Mouse (Mus musculus): Measurements from ENCODE around the gene Olfr45.
"Not testable (repeated sequence)": the region's sequence is repeated elsewhere in the genome, so short reads cannot be mapped to it uniquely, and the experiment has no call there.

Olfr45 gene

DNA sequence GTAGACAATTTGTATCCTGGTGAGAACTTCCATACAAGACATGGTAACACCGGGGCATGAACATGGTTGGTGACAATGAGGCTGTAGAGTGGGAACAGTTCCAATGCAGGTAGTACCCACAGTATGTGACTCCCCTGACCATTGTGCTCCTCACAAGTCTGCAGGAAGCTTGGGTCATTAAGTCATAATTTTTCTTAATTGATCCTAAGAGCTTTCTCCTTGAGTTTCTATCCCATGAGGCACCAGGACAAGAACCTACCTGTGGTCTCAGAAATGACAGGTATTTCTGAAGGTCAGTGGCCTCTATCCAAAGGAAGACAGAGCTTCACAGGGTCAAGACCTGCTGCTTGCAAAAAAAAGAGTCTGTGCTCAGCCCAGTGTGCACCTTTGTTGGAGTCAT is at the start of gene Olfr45:
Olfr45 (plus strand) TSS at position 301 of the 400 bp plus-strand sequence.
- no peak for DNase-seq (ENCODE audit: low spot score)

DNA sequence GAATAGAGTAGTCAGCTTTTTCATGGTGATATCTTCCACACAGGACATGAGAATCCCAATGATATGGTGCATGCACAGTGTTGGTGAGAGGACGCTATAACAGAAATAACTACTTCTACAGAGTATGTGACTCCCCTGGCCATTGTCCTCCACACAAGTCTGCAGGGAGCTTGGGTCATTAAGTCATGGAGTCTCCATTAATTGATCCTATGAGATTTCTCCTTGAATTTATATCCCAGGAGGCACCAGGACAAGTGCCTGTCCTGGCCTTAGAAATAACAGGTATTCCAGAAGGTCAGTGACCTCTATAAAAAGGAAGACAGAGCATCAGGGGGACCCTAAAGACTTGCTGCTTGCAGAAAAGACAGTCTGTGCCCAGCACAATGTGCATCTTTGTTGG is 35.6 kb upstream of the Olfr45 start, which contains the start of gene Olfr53:
Olfr53 (plus strand) TSS at position 301 of the 400 bp plus-strand sequence.
- DNase-seq (ENCODE audit: low spot score): no peak

DNA sequence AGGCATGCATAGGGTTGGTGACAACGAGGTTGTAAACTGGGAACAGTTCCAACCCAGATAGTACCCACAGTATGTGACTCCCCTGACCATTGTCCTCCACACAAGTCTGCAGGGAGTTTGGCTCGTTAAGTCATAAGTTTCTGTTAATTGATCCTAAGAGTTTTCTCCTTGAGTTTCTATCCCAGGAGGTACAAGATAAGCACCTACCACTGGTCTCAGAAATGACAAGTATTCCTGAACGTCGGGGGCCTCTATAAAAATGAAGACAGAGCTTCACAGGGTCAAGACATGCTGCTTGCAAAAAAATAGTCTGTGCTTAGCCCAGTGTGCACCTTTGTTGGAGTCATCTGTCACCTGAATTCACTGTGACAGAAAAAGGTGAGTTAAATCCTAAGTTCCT is 22.1 kb upstream of the Olfr45 start, which contains the start of gene Olfr539:
Olfr539 (plus strand) TSS at position 301 of the 400 bp plus-strand sequence.
- DNase-seq (ENCODE audit: low spot score): no peak

DNA sequence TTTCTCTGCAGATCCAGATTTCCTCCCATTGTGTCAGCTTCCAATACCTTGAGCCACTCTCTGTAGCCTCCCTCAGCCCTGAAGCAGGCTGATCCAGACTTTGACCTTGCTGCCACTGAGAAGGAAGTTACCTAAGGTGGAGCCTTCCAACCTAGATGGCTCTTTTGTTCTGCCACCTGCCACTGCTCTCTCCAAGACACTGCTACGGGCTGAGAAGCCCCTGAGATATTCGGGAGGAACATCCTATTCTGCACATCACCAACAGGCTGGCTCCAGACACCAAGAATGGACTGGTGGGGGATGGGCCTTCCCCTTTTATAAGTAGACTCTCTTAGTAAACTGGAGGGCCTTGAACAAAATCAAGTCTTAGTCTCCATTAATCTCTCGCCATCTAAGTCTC is 11.1 kb upstream of the Olfr45 start:
- DNase-seq (ENCODE audit: low spot score): not testable (repeated sequence)

DNA sequence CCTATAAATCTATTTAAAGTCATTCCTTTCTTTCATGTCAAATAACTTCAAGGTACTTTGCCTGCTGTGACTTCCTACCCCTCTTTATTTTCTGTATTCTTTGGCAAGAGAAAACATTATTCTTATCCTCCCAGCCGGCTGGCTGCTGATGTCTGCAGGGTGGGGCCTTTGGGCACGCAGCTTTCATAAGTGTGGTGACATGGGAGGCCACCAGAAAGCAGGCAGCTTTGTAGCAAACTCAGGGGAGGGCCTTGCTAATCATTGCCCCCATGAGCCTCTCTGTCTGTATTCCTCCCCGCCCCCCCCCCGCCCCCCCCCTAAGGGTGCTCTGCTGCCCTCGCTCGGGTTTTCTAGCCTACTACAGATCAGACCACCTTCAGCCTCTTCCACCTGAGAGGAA is 5.9 kb upstream of the Olfr45 start:
- DNase-seq (ENCODE audit: low spot score): no peak

DNA sequence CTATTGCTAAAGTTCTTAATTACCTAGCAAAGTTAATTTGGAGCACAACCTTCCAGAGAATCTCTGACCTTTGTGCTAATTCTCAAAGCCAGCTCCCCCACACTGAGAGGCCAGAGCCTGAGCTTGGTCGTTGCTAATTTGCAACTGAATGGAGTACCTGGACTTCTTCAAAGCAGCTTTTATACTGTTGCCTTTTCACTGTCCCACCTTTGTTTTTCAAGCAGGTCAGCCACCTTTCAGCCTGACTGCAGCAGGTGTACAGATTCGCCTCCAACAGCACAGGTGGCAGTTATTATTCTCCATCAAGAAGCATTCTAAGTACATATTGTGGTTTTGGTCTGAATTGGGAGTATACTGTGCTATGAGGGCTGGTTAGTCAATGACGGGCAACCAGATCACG is 2.2 kb upstream of the Olfr45 start:
- DNase-seq (ENCODE audit: low spot score): not testable (repeated sequence)

DNA sequence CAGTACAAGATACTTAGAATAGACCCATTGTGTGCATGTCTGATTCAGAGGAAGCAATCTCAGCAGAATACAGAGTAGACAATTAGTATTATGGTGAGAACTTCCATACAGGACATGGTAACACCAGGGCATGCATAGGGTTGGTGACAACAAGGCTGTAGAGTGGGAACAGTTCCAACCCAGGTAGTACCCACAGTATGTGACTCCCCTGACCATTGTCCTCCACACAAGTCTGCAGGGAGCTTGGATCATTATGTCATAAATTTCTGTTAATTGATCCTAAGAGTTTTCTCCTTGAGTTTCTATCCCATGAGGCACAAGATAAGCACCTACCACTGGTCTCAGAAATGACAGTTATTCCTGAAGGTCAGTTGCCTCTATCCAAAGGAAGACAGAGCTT is 15.2 kb downstream of the Olfr45 start, which contains the start of gene Olfr541:
Olfr541 (plus strand) TSS at position 301 of the 400 bp plus-strand sequence.
- no peak for DNase-seq (ENCODE audit: low spot score)

DNA sequence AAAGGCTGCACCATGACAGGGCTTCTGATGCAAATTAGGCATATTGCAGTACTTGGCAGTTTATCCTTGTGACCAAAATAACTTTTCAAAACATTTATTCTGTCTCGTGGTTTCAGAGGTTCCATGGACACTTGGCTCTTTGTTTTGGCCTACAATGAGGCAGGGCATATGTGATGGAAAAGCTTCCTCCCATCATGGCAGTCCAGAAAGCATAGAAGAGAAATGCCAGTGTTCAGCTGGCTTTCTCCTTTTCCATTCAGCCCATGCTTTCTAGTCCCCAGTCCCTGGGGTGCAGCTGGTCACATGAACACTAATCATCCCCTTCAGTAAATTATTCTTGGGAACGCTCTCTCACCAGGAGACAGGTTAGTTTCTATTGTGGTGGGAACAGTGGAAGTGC is 24.6 kb downstream of the Olfr45 start:
- DNase-seq (ENCODE audit: low spot score): no peak

DNA sequence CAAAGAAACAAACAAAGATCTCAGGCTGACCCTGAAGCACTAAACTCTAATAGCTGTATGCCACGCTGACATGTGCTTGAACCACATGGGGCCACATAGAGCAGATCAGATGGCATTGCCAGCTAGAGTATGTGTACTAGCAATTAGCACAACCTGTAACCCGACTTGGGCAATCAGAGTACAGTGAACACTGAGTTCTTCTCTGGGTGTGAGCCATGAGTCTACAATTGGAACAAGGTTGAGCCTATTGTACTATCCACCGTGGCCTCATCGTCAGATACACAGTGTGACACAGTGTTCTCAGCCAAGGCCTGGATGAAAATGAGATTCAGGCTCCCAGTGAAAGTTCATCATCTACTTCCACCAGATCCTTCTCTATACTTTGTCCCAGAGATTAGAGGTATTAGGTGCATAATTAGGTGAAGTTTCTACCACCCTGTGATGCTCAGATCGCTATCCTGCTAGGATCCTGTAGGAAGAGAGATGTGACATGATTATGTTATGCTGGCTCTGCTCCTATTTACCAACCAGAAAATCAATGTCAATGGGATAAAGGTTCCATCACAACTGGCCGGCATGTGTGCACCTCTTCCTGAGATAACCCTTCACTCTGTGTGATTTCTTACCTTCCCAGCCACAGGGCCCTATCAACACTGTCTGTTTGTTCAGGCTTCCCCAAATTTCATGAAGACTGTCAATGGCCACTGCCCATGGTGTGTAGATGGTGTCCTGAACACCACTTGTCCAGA is 26.0 kb downstream of the Olfr45 start:
- DNase-seq (ENCODE audit: low spot score): peak; percentile 14

DNA sequence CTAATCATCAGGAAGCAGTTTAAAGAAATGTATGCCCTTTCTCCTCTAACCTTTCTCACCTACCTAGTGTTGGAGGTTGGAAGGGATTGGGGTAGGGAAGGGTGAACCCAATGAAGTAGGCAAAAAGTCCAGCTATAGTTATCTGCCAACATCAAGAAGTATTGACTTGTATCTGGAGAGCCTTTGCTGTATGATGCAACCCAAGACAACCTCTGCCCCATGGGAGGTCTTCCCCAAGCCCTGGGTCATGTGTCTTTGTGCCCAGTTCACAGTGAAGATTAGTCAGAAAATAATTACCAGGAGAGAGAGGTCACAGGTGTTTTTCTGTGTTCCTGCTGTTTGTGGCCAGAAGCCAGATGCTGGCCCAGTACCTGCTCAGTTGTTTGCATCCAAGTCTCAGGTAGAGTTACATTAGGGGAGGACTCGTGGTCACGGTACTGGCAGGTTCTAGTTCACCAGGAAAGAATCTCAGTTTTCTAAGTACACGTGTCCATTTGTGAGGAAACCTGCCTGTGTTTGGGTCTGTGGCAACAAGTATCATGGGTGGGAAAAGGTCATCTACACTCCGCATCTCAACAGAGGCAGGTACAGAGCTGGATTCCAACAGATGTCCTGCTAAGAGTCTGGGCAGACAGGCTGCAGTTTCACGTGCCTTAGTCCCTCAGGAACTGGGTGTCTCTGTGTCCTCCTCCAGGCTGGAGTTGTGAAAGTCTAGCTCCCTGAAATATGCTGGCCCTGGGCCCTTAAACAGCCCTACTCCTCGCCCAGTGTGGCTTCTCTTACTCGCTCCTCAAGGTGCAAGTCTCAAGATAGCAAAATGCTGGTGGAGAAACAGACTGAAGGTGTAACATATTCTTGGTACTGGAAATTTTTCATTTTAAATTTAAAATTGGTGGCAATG is 35.7 kb downstream of the Olfr45 start:
- no peak for DNase-seq (ENCODE audit: low spot score)

DNA sequence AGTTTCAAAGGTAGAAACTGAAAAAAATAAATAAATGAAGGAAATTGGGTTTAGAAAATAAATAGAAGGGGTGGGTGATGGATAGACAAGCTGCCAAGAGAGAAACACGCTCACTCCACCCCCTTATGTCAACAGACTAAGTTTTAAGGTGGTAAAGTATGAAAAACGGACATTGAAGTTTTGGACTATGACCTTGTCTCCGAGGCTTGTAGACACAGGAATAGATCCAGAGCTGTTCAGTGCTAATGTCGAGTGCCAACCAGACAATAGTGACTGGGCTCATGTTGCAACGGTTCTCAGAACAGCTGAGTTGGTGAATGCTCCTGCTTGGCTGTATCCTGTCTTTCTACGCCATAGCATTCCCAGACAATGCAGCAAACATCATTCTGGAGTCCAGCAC is 39.3 kb downstream of the Olfr45 start:
- no peak for DNase-seq (ENCODE audit: low spot score)

DNA sequence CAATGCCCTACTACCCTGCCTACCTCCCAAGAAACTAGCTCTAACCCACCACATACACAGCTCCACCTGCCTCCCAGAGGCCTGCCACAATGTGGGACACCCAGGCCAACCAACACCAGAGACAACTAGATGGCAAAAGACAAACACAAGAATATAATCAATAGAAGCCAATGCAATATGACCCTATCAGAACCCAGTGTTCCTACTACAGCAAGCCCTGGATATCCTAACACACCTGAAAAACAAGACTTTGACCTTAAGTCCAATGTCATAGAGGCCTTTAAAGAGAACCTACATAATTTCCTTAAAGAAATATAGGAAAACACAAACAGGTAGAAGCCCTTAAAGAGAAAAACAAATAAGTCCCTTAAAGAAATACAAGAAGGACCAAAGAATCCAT is 43.8 kb downstream of the Olfr45 start:
- DNase-seq (ENCODE audit: low spot score): no peak

DNA sequence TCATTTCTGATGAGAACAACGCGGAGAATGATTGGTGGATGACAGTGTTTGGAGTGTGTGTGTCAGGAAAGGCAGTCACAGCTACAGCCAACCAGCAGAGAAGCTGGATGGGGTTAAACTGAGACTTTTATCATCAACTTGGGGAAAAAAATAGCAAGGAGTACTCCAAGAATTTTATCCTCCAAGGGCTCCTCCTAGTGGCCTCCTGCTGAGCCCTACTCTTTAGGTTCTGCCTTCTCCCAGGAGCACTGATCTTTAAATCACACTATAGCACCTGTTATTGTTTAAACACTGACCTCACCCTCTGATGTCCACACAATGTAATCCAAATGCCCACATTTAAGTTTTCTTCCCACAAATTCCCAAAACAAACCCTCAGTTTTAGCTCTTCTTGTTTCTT is 51.4 kb downstream of the Olfr45 start:
- DNase-seq (ENCODE audit: low spot score): no peak

Data from testis, postnatal 14 days (tissue).